Mouse (Mus musculus) testis, postnatal 14 days (tissue): Measurements from ENCODE around the gene Gm20820.
"Not testable (repeated sequence)": the region's sequence is repeated elsewhere in the genome, so short reads cannot be mapped to it uniquely, and the experiment has no call there.

Source experiments
- DNase-seq: peaks from one replicate; pipeline ENCODE4 v3.0.0; 2021; ENCODE audit warnings: low spot score

Gm20820 gene

DNA sequence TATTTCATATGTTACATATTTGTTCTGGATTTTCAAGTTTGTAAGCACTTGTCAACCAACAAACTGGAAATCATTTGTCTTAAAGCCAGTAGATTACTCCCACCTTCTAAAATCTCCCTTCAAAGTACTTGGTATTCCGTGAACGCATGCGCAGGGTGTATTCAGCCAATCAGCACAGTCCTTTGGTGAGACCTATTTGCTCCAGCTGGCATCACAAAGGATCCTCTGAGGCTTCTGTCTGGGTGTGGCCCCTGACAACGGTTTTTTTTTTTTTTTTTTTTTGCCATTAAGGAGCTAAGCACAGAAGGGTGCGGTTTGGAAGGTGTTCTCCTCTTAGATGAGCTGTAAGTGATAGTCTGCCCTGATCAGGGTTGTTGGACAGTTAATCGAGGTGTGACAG lies at the start of gene Gm20820:
Gm20820 (plus strand) TSS at position 301 of the 400 bp plus-strand sequence.
- not testable (repeated sequence) for DNase-seq
